Mouse (Mus musculus): ENCODE measurements around the gene Ccdc117. TPM values are rescaled to one million over a fixed set of nuclear protein-coding genes. Genes with fewer than 3 reads are reported as not detected.
"Not testable (repeated sequence)": the region's sequence is repeated elsewhere in the genome, so short reads cannot be mapped to it uniquely, and the experiment has no call there.

The Ccdc117 gene
- total RNA-seq, 2 experiments from 2014 or later: 18.0 to 18.7 TPM

DNA sequence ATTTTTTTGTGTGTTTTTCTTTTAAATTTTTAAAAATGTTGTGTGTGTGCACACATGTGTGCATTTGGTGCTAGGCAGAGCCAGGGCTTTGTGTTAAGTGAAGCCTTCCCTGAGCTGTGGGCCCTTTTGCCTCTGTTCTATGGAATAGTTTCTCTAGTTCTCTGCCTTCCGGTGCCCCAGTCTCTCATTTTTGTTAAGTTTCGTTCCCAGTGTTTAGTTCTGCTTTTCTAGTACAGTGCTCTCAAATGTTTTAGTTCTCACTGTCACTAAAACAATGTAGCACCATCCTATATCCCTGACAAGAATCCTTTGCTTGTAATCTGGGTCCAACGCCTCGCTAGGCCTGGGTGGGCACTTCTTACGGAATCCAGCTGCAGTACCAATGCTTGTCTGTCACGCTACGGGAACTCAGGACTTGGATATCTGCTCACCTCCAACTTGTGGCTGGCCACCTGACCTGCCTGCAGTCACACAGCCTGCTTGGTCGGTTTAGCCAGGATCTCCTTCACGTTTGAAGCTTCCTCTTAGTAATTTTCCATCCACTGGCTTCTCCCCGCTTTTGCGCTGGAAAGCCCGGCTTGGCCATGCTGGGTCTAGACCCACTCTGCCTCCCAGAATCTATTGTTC, 29.8 kb downstream of the Ccdc117 start:
- DNase-seq (ENCODE audit: low spot score in 2 of 2): no peak

DNA sequence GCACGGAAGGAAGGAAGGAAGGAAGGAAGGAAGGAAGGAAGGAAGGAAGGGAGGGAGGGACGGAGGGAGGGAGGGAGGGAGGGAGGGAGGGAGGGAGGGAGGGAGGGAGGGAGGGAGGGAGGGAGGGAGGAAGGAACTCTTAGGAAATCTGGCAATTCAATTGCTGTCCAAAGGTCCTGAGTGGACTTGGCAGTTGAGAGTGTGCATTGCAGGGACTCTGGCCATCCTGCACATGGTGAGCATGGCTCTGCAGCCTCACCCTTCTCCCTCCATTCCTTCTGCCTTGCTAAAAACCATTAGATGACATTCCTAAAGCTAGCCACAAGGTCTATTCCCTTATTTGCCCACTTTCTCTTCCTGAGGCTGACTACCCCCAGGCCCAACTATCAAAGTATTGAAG, 31.3 kb downstream of the Ccdc117 start:
- DNase-seq (ENCODE audit: low spot score in 2 of 2): not testable (repeated sequence)

DNA sequence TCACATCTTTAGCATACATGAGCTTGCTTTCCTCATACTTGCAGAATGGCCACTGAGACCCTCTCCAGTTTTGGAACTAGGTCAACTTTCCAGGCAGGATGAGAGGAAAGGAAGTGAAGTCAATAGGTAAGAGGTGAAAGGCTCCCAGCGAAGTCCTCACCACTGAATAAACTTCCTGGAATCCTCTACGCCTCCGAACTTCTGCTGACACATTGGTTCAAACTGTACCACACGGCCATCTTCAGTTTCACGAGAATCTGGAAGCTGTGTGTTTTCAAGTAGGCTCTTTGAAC, 31.9 kb downstream of the Ccdc117 start:
- no peak for DNase-seq (ENCODE audit: low spot score in 2 of 2)

DNA sequence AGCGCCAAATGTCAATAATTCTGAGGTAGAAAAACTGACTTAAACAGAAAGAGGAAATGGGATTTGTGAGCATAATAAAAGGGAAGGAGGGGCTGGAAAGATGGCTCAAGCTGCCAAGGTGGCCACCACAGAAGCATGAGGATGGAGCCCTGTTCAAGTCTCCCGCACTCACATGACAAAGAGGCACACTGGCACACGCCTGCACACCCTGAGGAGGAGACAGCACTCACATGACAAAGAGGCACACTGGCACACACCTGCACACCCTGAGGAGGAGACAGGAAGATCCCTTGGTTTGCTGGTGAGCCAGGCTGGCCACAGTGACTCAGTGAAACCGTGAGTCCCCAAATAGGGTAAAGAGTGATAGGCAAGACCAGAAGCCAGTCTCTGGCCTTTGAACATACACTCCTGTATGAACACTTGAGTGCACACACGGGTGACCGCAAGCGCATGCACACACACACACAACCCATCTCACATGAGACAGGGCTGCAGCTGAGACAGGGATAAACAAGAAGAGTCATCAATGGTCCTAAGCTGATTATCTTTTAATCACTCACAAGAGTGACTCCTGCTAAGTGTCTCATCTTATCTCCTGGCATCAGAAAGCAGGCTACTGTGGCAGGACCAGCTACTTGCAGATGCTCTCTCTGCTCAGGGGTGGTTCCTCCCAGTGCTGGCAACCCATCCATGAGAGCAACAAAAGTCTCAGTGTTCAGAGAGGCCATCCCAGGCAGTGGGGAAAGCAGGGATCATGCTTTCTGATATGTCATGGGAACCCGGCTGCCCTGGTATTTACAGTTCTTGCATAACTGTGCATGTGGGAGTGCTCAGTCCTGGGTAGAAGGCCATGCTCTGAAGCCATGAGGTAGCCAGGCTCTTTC, 32.5 kb downstream of the Ccdc117 start:
- no peak for DNase-seq (ENCODE audit: low spot score in 2 of 2)

DNA sequence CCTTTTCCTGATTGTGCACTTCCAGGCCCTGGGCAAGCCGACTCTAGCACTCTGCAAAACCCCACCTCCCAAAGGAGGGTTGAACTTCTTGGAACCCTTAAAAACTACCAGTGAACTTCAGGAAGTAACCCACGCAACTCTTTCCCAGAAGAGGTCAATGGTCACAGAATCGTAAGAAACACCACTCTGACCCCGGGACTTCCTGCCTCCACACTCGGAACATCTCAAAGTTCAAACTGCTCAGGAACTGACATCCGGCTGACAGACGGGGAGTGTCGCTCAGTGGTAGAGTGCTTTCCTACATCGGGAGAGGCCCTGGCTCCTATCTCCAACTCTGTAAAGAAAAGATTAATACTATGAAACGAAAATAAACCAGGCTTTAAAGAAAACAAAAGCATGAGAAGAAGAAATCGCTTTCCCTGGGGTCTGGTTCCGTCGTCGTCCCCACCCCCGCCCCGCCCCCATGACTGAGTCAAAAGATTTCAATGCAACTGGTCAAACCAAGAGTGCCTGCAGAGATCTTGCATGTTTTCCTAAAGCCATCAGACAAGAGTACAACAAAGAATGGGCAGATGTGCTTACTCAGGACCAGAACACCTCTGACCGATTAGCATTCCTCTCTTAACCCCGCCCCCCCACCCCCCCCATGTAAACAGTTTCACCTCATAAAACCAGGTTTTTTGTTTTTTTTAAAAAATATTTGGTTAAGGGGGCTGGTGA, 36.0 kb downstream of the Ccdc117 start:
- DNase-seq (ENCODE audit: low spot score in 2 of 2): no peak

DNA sequence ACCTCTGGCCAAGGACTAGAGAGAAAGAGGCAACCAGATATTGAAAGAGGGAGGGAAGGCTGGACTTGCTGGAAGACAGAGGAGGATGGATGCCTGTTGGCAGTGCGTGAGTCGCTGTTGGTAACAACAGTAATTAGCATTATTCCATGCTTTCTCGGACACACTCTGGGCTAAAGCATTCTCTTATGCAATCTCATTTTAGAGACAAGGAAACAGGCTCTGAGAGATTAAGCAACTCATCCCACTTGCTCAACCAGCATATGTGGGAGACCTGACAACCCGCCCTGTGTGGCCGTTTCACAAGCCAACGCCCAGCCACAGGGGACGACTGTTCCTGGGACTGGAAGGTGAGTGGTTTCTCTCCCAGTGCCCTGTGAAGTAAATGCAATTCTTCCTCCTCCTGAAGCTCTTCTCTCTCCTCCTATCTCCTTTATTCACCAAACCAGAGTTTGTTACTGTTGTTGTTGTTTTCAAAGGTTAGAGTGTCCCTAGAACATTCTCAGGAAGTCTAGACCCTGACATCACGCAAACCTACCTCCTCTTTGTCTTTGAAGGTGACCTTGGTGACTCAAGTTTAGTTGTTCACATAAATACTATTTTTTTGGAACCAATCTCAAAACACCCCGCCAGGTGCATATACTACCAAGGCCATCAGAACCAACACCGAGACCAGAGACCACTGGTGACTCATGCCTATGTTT, 39.5 kb downstream of the Ccdc117 start:
- DNase-seq (ENCODE audit: low spot score in 2 of 2): no peak

DNA sequence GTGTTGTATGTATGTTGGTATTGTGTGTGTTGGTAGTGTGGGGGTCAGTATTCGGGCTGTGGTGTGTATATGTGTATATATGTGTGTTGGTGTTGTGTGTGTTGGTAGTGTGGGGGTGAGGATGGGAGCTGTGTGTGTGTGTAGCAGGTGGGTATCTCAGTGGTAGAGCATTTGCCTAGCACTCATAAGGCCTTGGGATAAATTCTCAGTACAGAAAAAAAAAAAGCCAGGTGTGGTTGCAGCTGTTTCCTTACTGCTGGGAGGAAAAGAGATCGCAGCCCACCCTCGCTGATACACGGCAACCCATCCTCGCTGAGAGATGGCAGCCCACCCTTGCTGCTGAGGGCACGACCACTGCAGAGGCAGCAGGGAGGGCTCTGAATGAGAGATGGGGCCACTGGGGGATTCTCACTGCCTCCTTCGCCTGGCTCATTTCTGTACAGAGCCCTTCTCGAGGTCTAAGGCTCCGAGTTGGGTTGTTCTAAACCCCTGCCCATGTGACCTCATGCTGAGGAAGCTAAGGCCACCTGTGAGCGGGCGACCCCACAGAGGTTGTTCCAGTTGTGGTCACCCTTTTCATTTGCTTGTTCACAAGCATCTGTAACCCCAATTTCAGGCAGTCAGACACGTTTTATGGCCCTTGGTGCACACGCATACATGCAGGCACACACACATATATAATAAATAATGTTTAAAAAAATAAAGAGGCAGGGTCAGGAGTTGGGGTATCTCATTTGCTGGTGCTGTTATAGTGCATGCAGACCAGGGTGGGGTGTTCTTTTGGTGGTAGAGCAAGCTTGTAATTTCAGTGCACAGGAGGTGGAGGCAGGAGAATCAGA, 40.9 kb downstream of the Ccdc117 start:
- DNase-seq (ENCODE audit: low spot score in 2 of 2): no peak

DNA sequence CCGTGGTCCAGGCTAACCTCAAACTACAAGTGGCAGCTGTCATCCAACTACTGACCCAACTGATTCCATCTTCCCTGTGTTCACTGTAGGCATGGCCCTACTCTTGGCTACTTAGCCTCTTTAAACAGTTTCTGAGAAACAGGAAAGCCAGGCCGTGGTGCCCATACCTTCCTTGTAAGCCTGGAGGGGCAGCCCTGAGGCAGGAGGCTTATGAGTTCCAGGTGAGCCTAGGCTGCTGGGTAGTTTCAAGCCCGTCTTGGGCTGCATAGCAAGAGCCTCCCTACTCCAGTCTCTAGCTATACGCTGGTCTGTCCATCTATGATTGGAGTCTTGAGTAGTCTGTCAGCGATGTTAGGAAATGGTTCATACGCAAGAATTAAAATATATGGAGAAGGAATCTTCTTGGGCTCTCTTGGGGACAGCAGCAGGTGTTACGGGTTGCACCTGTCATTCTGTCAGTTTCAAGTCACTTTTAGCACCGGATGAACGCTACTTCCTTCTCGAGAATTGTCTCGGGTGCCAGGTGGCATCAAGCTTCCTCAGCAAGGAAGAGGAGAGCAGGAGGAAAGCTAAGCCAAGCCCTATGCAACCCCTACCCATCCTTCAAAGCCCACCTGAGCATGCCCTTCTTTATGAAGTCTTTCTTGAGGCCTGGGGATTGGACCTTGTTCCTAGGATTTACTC, 41.9 kb downstream of the Ccdc117 start:
- DNase-seq (ENCODE audit: low spot score in 2 of 2): no peak

DNA sequence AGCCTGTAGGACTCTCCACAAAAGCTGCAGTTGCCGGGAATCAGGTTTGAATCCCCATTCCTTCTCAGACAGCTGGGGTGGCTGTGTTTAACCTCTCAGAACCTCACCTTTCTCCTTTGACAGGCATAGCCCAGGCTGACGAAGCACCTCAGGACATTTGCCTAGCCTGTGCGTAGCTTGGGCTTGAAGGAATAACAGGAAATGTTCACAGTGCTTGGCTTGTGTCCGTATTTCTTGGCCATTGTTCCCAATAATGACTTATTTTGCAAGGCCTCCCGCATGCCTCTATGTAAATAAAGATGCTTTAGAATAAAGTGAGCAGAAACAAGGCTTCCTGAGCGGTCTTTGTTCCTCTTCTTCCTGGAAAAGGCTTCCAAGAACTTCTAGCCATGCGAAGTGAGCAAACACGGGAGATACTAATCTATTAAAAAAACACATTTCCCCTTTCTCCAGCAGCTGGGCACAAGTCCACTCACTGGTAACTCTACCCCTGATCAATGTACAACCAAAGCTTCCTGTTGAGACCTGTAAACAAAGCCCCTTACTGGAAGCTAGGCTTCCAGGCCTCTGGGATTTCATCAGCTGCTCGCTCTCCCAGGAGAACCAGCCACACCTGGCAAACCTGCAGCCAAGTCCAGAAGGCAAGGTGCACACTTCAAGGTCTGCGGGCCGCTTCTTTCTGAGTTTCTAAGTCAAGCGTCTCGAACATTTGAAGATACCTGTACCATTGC, 42.9 kb downstream of the Ccdc117 start:
- no peak for DNase-seq (ENCODE audit: low spot score in 2 of 2)

DNA sequence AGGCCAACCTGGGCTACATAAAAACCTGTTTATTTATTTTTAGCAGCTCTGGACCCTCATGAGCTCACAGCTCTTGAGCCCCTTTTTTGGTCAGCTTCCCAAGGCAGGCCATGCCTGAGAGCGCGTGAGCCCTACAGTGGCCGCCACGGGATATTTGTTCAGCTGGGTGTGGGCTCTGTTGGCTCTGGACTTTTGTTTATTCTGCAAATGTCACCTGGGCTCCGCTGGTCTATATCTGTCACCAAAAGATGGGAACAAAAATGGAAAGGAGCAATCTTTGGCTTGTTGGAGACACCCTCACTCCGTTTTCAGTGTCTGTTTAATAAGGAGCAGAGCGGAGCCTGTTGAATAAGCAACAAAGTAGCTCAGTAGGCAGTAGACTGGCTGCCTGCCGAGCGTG, 43.6 kb downstream of the Ccdc117 start:
- no peak for DNase-seq (ENCODE audit: low spot score in 2 of 2)

DNA sequence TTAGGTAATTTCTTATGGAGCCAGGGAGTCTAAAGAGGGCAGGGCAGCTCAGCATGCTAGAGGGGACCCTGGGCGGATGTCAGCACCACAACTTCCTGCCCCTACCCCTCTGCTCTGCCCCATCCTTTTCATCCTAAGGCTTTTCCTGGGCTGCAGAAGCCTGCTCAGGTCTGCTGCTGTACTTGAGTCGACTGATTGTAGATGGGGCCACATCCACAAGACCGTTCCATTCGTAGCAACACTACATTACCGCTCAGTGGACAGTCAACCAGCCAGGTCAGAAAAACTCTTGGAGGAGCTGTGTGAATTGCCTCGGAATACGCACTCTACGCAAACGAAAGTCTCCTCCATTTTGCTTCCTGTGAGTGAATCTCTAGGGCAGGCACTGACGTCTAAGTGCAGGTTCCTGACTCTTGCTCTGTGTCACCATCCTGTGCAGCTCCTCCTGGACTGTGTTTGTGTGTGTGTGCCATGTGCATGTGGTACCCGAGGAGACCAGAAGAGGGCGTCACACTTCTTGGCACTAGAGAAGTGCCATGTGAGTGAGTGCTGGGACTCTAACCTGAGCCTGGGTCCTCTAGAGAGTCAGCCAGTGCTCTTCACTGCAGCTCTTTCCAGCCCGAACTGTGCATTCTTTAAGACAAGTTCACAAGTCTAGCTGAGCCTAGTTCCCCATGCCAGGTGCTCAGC, 45.3 kb downstream of the Ccdc117 start:
- DNase-seq (ENCODE audit: low spot score in 2 of 2): no peak

DNA sequence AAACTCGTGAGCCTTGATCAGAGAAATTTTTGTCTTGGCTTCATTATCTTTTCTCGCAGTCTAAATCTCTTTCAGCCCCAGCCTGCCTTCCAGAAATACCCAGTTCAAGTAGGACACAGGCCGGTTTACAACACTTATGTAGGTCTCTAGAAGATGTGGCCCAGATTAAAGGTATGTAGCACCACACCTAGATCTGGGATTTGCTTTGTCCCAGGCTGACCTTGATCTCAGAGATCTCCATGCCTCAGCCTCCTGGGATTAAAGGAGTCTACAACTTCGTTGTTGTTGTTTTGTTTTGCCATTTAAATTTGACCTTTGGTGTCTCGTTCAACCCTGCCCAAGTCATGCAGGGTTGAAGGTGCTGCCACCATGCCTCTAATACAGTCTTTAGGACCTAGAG, 46.1 kb downstream of the Ccdc117 start:
- DNase-seq (ENCODE audit: low spot score in 2 of 2): no peak

DNA sequence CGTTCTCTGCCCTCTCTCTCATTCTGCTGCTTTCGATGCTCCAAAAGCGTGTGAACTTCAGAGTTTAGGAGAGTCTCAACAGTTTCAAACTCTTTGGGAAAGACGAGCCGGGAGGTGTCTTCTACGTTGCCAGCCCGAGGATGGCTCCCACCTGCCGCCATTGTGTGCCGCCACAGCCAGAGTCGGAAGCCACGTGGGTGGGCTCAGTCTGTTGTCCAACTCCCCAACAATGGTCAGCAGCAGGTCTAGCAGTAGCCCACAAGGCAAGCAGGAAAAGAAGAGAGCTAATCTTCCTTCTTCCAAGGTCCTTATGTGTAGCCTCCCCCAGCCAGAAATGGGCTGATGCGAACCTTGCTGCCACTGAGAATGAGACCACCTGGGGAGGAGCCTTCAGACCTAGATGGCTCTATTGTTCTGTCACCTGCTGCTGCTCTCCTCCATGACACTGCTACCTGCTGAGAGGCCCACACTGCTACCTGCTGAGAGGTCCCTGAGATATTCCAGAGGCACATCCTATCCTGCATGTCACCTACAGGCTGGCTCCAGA, 46.6 kb downstream of the Ccdc117 start:
- no peak for DNase-seq (ENCODE audit: low spot score in 2 of 2)

DNA sequence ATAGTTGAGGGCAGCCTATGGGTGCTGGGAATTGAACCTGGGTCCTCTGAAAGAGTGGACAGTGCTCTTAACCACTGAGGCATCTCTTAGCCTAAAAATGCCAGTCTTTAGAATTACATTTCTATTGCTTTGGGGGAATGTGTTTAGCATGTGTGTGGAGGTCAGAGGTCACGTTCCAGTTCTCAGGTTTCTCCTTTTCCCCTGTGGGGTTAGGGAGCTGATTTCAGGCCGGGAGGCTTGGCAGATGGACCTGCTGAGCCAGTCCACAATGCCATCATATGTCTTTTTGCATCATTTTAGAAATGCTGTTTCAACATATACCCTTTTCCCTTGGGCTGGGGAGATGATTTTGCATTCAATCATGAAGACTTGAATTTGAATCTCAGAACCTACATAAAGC, 48.1 kb downstream of the Ccdc117 start:
- no peak for DNase-seq (ENCODE audit: low spot score in 2 of 2)

DNA sequence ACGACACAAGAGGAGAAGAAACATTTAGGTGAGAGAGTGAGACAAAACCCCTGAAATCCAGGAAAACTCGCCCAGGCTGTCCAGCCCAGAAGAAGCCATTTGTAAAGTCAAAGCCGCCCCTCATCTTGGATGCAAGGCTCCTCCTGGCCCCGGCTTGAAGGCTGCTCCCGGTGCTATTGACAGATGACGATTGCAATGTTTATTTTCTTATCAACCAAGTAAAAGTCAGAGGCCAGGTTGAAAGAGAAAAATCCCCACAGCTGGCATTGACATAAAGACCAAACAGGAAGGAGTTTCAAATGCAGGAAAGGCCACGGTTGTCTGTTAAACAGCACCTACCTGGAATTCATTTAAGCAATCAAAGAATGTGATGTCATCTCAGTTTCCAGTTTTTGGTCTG, 50.1 kb downstream of the Ccdc117 start:
- no peak for DNase-seq (ENCODE audit: low spot score in 2 of 2)

DNA sequence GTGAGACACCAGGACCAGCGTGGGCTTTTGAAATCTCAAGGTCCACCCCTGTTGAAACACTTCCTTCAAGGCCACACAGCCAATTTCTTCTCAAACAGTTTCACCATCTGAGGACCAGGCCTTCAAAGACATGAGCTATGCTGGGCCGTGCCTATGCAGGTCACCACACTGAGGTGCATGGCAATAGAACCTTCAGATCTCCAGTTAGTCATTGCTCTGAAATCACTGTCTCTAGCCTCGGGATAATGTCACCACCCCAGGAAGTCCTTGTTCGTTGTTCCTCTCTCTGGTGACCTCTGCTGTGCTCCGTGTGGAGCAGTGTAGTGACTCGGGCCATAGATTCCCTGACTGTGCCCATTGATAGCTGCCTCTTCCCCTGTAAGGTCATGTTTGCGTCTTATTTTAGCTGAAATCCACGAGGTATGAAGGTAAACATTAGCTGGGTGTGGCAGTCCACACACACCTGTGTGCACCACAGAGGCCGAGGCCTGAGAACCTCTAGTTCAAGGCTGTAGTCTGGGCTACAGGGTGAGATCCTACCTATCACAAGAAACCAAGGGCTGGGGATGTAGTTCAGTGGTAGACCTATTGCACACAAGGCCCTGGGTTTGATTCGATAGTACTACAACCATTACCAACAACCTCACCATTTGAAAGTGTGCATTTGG, 50.9 kb downstream of the Ccdc117 start:
- no peak for DNase-seq (ENCODE audit: low spot score in 2 of 2)

DNA sequence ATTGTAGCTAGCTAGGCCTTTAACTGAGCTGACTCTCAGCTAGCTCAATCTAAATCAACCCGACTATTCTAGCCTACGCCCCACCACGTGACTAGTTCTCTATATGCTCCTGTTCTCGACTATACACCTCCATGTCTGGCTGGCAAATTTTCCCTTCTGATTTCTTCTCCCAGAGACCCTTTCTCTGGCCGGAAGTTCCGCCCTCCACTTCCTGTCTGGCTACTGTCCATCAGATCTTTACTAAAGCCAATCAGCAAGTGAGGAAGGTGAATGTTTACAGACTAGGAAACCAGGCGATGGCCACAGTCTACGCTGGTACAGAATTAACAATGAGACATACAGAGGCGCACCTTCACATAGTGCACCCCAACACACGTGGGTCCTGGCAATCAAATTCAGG, 52.6 kb downstream of the Ccdc117 start:
- not testable (repeated sequence) for DNase-seq (ENCODE audit: low spot score in 2 of 2)
